Mouse (Mus musculus): ENCODE results near the gene Angel2. TPM values are rescaled to one million over a fixed set of nuclear protein-coding genes. Genes with fewer than 3 reads are reported as not detected.

Gene Angel2
- polyA plus RNA-seq, 1 experiment: 14.2 TPM

DNA sequence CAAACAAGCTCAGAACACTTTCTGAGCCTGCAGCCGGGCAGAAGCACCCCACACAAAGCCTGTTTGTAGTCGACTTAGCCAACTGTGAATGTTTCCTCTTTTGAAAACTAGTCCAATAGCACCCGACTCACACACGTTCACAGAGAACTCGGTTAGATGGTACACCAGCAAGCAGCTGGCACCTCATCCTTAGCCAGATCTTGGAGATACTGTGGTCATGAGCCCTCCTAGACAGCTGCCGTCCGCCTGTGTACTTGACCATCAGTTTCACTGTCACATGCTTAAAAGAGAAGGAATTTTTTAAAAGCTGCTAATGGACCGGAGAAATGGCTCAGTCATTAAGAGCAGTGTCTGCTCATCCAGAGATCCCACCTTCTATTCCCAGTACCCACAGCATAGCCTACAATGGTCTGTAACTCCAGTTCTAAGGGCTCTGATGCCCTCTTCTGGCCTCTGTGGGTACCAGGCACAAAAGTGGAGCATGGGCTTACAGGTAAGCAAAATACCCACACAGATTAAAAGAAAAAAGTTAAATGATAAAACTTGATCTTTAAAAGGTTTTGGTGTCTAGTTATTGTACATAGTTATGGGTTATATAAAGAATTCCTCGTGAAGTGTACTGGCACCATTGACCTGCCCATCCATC is 64.6 kb downstream of the Angel2 start:
- Histone ChIP-seq H3K27me3 (ENCODE audit: control insufficient read depth, insufficient read depth, insufficient read length) (no peaks in the 10 kb centered on the region), H3K36me3 (ENCODE audit: control insufficient read depth, insufficient read depth) (no peaks in the 10 kb centered on the region), H3K79me2 (ENCODE audit: control insufficient read depth, insufficient read depth) (no peaks in the 10 kb centered on the region), H3K79me3 (ENCODE audit: low read depth) (no peaks in the 10 kb centered on the region), H3ac (ENCODE audit: control insufficient read depth, insufficient read length, low read depth) (no peak overlapping the region), H3K4me3 (ENCODE audit: insufficient read depth, poor library complexity, severe bottlenecking) (no peak overlapping the region)
- TF ChIP-seq CEBPB (IDR thresholded peaks at IDR 0.05; ENCODE audit: low read depth) (no peak), CTCF (IDR thresholded peaks at IDR 0.05; ENCODE audit: control insufficient read depth, insufficient read depth, insufficient read length) (no peak), FOSL1 (IDR thresholded peaks at IDR 0.05; ENCODE audit: insufficient read depth, low read length, poor library complexity, severe bottlenecking) (no peak), USF1 (IDR thresholded peaks at IDR 0.05; ENCODE audit: low read depth) (no peak), MYOD1 (IDR thresholded peaks at IDR 0.05; ENCODE audit: control insufficient read depth, insufficient read length, low read depth) (no peak), MYOG (IDR thresholded peaks at IDR 0.05; ENCODE audit: control insufficient read depth, extremely low read depth, insufficient read length) (no peak), MAX (IDR thresholded peaks at IDR 0.05) (no peak)

DNA sequence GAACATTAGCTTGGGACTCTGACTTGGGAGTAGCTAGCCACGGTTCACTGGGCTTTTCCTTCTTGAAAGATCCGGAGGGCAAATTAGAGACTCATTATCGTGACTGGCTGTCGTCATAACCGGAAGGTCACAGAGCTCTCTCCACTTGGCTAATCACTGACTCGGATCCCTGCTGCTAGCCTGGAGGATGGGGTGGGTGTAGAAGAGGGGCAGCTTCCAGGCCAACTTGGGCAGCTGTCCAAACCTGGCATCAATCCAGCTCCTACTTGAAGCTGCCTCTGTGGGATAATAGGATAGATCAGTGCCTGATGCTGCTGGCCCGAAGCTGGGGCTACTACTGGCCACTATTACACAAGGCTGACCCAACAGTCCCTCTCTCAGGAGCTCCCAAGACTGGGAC is 70.6 kb downstream of the Angel2 start:
- Histone ChIP-seq H3ac (ENCODE audit: control insufficient read depth, insufficient read length, low read depth) (no peak overlapping the region), H3K79me2 (ENCODE audit: control insufficient read depth, insufficient read depth) (no peaks in the 10 kb centered on the region), H3K27me3 (ENCODE audit: control insufficient read depth, insufficient read depth, insufficient read length) (no peaks in the 10 kb centered on the region), H3K36me3 (ENCODE audit: control insufficient read depth, insufficient read depth) (no peaks in the 10 kb centered on the region), H3K79me3 (ENCODE audit: low read depth) (no peaks in the 10 kb centered on the region), H3K4me3 (ENCODE audit: insufficient read depth, poor library complexity, severe bottlenecking) (no peak overlapping the region)
- no peak for TF ChIP-seq MAX (IDR thresholded peaks at IDR 0.05)
- TF ChIP-seq USF1 (IDR thresholded peaks at IDR 0.05; ENCODE audit: low read depth): no peak
- TF ChIP-seq MYOG (IDR thresholded peaks at IDR 0.05; ENCODE audit: control insufficient read depth, extremely low read depth, insufficient read length): no peak
- no peak for TF ChIP-seq MYOD1 (IDR thresholded peaks at IDR 0.05; ENCODE audit: control insufficient read depth, insufficient read length, low read depth)
- TF ChIP-seq CEBPB (IDR thresholded peaks at IDR 0.05; ENCODE audit: low read depth): no peak
- no peak for TF ChIP-seq CTCF (IDR thresholded peaks at IDR 0.05; ENCODE audit: control insufficient read depth, insufficient read depth, insufficient read length)
- no peak for TF ChIP-seq FOSL1 (IDR thresholded peaks at IDR 0.05; ENCODE audit: insufficient read depth, low read length, poor library complexity, severe bottlenecking)

DNA sequence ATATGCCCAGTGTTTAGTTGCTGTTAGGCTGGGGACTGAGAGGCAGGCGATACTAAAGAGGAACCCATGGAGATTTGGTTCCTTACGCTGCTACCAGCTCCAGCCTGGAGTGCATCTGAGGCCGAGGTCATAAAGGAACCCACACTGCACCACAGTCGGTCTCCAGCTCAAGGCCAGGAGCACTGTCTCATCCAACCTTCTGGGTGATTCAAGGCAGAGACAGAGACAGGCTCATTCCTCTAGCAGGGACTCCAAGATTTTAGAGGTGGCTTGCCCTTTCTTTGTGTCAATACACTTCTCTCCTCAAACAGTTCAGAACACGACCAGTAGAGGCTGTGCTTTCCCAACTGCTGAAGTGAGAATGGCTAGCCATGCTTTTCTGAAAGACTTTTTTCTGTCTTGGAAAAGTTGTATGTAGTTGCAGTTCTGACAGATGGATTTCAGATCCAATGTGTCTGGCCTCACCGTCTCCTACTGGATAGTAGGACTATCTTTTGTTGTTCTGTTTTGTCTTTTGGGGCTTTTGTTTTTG is 71.5 kb downstream of the Angel2 start:
- TF ChIP-seq MYOG (IDR thresholded peaks at IDR 0.05; ENCODE audit: control insufficient read depth, extremely low read depth, insufficient read length): no peak
- TF ChIP-seq USF1 (IDR thresholded peaks at IDR 0.05; ENCODE audit: low read depth): no peak
- no peak for TF ChIP-seq MYOD1 (IDR thresholded peaks at IDR 0.05; ENCODE audit: control insufficient read depth, insufficient read length, low read depth)
- TF ChIP-seq CEBPB (IDR thresholded peaks at IDR 0.05; ENCODE audit: low read depth): no peak
- no peak for TF ChIP-seq MAX (IDR thresholded peaks at IDR 0.05)
- no peak for TF ChIP-seq CTCF (IDR thresholded peaks at IDR 0.05; ENCODE audit: control insufficient read depth, insufficient read depth, insufficient read length)
- TF ChIP-seq FOSL1 (IDR thresholded peaks at IDR 0.05; ENCODE audit: insufficient read depth, low read length, poor library complexity, severe bottlenecking): no peak
- Histone ChIP-seq H3K27me3 (ENCODE audit: control insufficient read depth, insufficient read depth, insufficient read length) (no peaks in the 10 kb centered on the region), H3K36me3 (ENCODE audit: control insufficient read depth, insufficient read depth) (no peaks in the 10 kb centered on the region)

More for the DNA sequence above, 71.5 kb downstream of the Angel2 start:
- Histone ChIP-seq H3K79me3 (ENCODE audit: low read depth) (no peaks in the 10 kb centered on the region), H3ac (ENCODE audit: control insufficient read depth, insufficient read length, low read depth) (no peak overlapping the region), H3K79me2 (ENCODE audit: control insufficient read depth, insufficient read depth) (no peaks in the 10 kb centered on the region), H3K4me3 (ENCODE audit: insufficient read depth, poor library complexity, severe bottlenecking) (no peak overlapping the region)

Other genes starting within 250 kb of the Angel2 start
- 13.1 TPM for gene Rps6kc1, start 13.3 kb upstream of the Angel2 start, polyA plus RNA-seq (2012; fragmentation: generic; extraction: Trizol)
- 15.6 TPM for gene Vash2, start 54.2 kb downstream of the Angel2 start, polyA plus RNA-seq (2012; fragmentation: generic; extraction: Trizol)
- gene Flvcr1, start 101.0 kb downstream of the Angel2 start, polyA plus RNA-seq (2012; fragmentation: generic; extraction: Trizol): 7.0 TPM
- not detected for gene Spata45, start 111.5 kb downstream of the Angel2 start, polyA plus RNA-seq (2012; fragmentation: generic; extraction: Trizol)
- gene Tatdn3, start 137.8 kb downstream of the Angel2 start, polyA plus RNA-seq (2012; fragmentation: generic; extraction: Trizol): 6.1 TPM
- 9.4 TPM for gene Nsl1, start 137.9 kb downstream of the Angel2 start, polyA plus RNA-seq (2012; fragmentation: generic; extraction: Trizol)
- 0.78 TPM for gene Batf3, start 172.7 kb downstream of the Angel2 start, polyA plus RNA-seq (2012; fragmentation: generic; extraction: Trizol)
- gene Fam71a, start 239.7 kb downstream of the Angel2 start, polyA plus RNA-seq (2012; fragmentation: generic; extraction: Trizol): not detected